Mouse (Mus musculus): ENCODE measurements around the gene Zfp39. TPM values are rescaled to one million over a fixed set of nuclear protein-coding genes. Genes with fewer than 3 reads are reported as not detected.
A peak's percentile ranks its signal among the peaks of the same experiment; 100 is the strongest.
"Not testable (repeated sequence)": the region's sequence is repeated elsewhere in the genome, so short reads cannot be mapped to it uniquely, and the experiment has no call there.

Gene Zfp39
- total RNA-seq, 2 experiments from 2014 or later: 8.2 to 9.4 TPM

- intact Hi-C loops (cut with DNase I): loop anchor here (5.0 kb wide), 1 partner anchor 52 kb away; no protein-coding TSS in a partner anchor
- DNase-seq (ENCODE audit: low spot score in 2 of 2): no peak
Measured at GRCm38 (mm10) chr11:58849731-58850130, 54.3 kb downstream of the Zfp39 start.

DNA sequence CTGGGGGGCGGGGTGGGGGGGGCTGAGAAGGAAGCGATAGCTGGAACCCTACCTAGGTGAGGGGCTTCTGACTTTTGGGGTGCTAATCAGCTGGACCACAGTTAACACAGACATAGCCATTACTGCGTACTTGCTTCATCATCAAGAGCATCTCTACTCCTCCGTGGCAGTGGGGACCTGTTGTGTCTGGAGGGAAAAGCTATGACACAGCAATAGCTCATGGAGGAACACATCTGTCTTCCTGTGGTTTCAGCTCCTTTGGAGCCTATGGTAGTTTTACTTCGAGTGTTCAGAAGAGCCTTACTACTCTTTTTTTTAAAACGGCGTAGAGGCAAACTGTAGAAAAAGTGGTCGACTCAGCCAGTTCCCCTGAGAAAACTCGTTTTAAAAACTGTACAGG, 56.4 kb downstream of the Zfp39 start:
- peak in 1 of 2 experiments; percentile 14 for DNase-seq (ENCODE audit: low spot score in 2 of 2)

GRCm38 (mm10) chr11:58846919-58847461, 57.0 kb downstream of the Zfp39 start, which contains the start of gene Gm12258:
Gene Gm12258, plus strand, starts transcription at chr11:58847158.
- intact Hi-C loops (cut with DNase I): loop anchor here (5.0 kb wide), 1 partner anchor 50 kb away; no protein-coding TSS in a partner anchor
- DNase-seq (ENCODE audit: low spot score in 2 of 2): peak; percentile 92 to 98

More for the DNA sequence above, 56.4 kb downstream of the Zfp39 start:
- intact Hi-C loops (cut with DNase I): loop anchor here (5.0 kb wide), 1 partner anchor 50 kb away; no protein-coding TSS in a partner anchor

GRCm38 (mm10) chr11:58838951-58839350, 65.1 kb downstream of the Zfp39 start, which contains the start of gene Olfr311:
Gene Olfr311, plus strand, starts transcription at chr11:58839251.
- DNase-seq (ENCODE audit: low spot score in 2 of 2); intact Hi-C loops (cut with DNase I): not testable (repeated sequence)

Other genes starting within 250 kb of the Zfp39 start
- gene Olfr322, start 245.4 kb downstream of the Zfp39 start, total RNA-seq (2021): not detected
- not detected for gene Olfr320, start 223.1 kb downstream of the Zfp39 start, total RNA-seq (2021)
- gene Olfr319, start 205.1 kb downstream of the Zfp39 start, total RNA-seq (2021): not detected
- not detected for gene Olfr318, start 180.2 kb downstream of the Zfp39 start, total RNA-seq (2021)
- gene Olfr317, start 165.0 kb downstream of the Zfp39 start, total RNA-seq (2021): not detected
- 1 to 10 TPM in 1 of 2 experiments, under 1 TPM in 1; 0.44 to 1.1 TPM for gene Olfr316, start 151.5 kb downstream of the Zfp39 start, total RNA-seq (2021)
- not detected for gene Olfr315, start 131.0 kb downstream of the Zfp39 start, total RNA-seq (2021)
- gene Olfr314, start 121.3 kb downstream of the Zfp39 start, total RNA-seq (2021): not detected
- 1 to 10 TPM; 1.2 to 3.0 TPM for gene Fam183b, start 102.3 kb downstream of the Zfp39 start, total RNA-seq (2021)
- not detected for gene Olfr313, start 89.2 kb downstream of the Zfp39 start, total RNA-seq (2021)
- gene Olfr312, start 75.0 kb downstream of the Zfp39 start, total RNA-seq (2021): not detected
- gene Olfr311, start 65.0 kb downstream of the Zfp39 start, total RNA-seq (2021): under 1 TPM in 1 of 2 experiments, not detected in 1; 0.21 TPM
- gene Gm12258, start 57.1 kb downstream of the Zfp39 start, total RNA-seq (2021): 10 to 100 TPM; 18.4 to 21.5 TPM
- 10 to 100 TPM in 1 of 2 experiments, 1 to 10 TPM in 1; 9.3 to 10.2 TPM for gene 2810021J22Rik, start 37.0 kb downstream of the Zfp39 start, total RNA-seq (2021)
- gene Btnl10, start 13.7 kb upstream of the Zfp39 start, total RNA-seq (2021): not detected
- 100 to 1,000 TPM; 480 to 498 TPM for gene Rnf187, start 34.7 kb upstream of the Zfp39 start, total RNA-seq (2021)
- 100 to 1,000 TPM in 1 of 2 experiments, 10 to 100 TPM in 1; 90.4 to 111 TPM for gene Hist3h2ba, start 44.7 kb upstream of the Zfp39 start, total RNA-seq (2021)
- 10 to 100 TPM; 62.2 to 64.8 TPM for gene Hist3h2a, start 50.5 kb upstream of the Zfp39 start, total RNA-seq (2021)
- 1 to 10 TPM; 5.4 TPM for gene Trim17, start 50.5 kb upstream of the Zfp39 start, total RNA-seq (2021)
- gene Trim11, start 73.9 kb upstream of the Zfp39 start, total RNA-seq (2021): 10 to 100 TPM; 21.5 to 23.7 TPM
- 1 to 10 TPM; 1.2 to 1.5 TPM for gene Obscn, start 232.2 kb upstream of the Zfp39 start, total RNA-seq (2021)